Mouse (Mus musculus) stomach, embryonic 15.5 days (tissue): ENCODE measurements around the gene Cdhr2. TPM values are rescaled to one million over a fixed set of nuclear protein-coding genes. Genes with fewer than 3 reads are reported as not detected.

Experiments used
- ATAC-seq: fragments of 200-750 bp; cut with Nextera tagmentation; 2 replicates; pipeline ENCODE4 v1.8.0; 2017; ENCODE audit warnings: low read depth, moderate number of reproducible peaks, moderate TSS enrichment; ENCODE audit not compliant: insufficient read depth, low FRiP score
- H3K27ac ChIP-seq: fragments of 300-500 bp; sonication (generic); 2 replicates; pipeline ENCODE4 v1.5.1; 2015; ENCODE audit warnings: mild to moderate bottlenecking, inconsistent platforms
- H3K27me3 ChIP-seq: fragments of 300-500 bp; sonication (generic); replicated peaks from 2 replicates; pipeline ENCODE4 v1.6.1; 2015; ENCODE audit warnings: inconsistent platforms
- H3K36me3 ChIP-seq: fragments of 300-500 bp; sonication (generic); 2 replicates; pipeline ENCODE4 v1.6.1; 2015; ENCODE audit warnings: inconsistent platforms
- H3K4me1 ChIP-seq: fragments of 300-500 bp; sonication (generic); 2 replicates; pipeline ENCODE4 v1.6.1; 2015; ENCODE audit warnings: inconsistent platforms
- H3K4me2 ChIP-seq: fragments of 300-500 bp; sonication (generic); 2 replicates; pipeline ENCODE4 v1.6.1; 2015; ENCODE audit warnings: mild to moderate bottlenecking, inconsistent platforms
- H3K4me3 ChIP-seq: fragments of 300-500 bp; sonication (generic); replicated peaks from 2 replicates; pipeline ENCODE4 v1.5.1; 2015; ENCODE audit warnings: inconsistent platforms
- H3K9ac ChIP-seq: fragments of 300-500 bp; sonication (generic); 2 replicates; pipeline ENCODE4 v1.6.1; 2015; ENCODE audit warnings: inconsistent platforms
- H3K9me3 ChIP-seq: fragments of 300-500 bp; sonication (generic); 2 replicates; pipeline ENCODE4 v1.6.1; 2016; ENCODE audit warnings: inconsistent platforms
- WGBS: fragments of 180-500 bp; shearing (Covaris S2); methylation state at CpG from one replicate; pipeline ENCODE4 v1.1.7; 2015; 5-methylcytosine and 5-hydroxymethylcytosine counted together
- polyA plus RNA-seq: library from polyadenylated mRNA; unstranded; fragments of >200 nt; fragmentation: Nextera tagmentation; extraction: Ambion mirVana; gene quantifications from 2 replicates; pipeline ENCODE4 v1.2.1, GENCODE M21; 2015

The Cdhr2 gene
- polyA plus RNA-seq, 1 experiment from 2014 or later = 7.9 TPM

- H3K4me3 ChIP-seq = peak overlapping the region; percentile 99
- H3K4me2 ChIP-seq = peak overlapping the region; percentile 86
- no peaks in the 10 kb centered on the region for H3K9me3 ChIP-seq
- peak overlapping the region; percentile 37; the same call in 1 of the 2 replicates for H3K9ac ChIP-seq
- H3K4me1 ChIP-seq = peaks cover 25% of the 10 kb centered on the region
- peak overlapping the region; percentile 98 for H3K27ac ChIP-seq
- no peaks in the 10 kb centered on the region for H3K27me3 ChIP-seq
- ATAC-seq = peak; percentile 76
- WGBS = 14% methylated on average over 26 of the region's 26 CpGs
- H3K36me3 ChIP-seq = no peaks in the 10 kb centered on the region
Observed at GRCm38 (mm10) chr13:54694348-54695060, 6.8 kb upstream of the Cdhr2 start.

GRCm38 (mm10) chr13:54695479-54696230 lies 5.6 kb upstream of the Cdhr2 start:
- no peaks in the 10 kb centered on the region for H3K27me3 ChIP-seq
- 86% methylated on average over 11 of the region's 11 CpGs for WGBS
- H3K4me2 ChIP-seq = no peak overlapping the region
- no peaks in the 10 kb centered on the region for H3K36me3 ChIP-seq
- ATAC-seq = no peak
- H3K9ac ChIP-seq = no peak overlapping the region
- H3K27ac ChIP-seq = no peak overlapping the region
- no peaks in the 10 kb centered on the region for H3K9me3 ChIP-seq
- H3K4me3 ChIP-seq = no peak overlapping the region
- peaks cover 25% of the 10 kb centered on the region for H3K4me1 ChIP-seq

GRCm38 (mm10) chr13:54702507-54702906 lies 1.2 kb downstream of the Cdhr2 start:
- Histone ChIP-seq H3K27ac (no peak overlapping the region), H3K4me2 (no peak overlapping the region), H3K27me3 (no peaks in the 10 kb centered on the region), H3K4me1 (0 out of 2 replicates have a peak, but pooled peaks cover 5% of the 10 kb centered on the region), H3K9ac (no peak overlapping the region), H3K36me3 (no peaks in the 10 kb centered on the region), H3K4me3 (no peak overlapping the region), H3K9me3 (no peaks in the 10 kb centered on the region)
- ATAC-seq = no peak
- WGBS = 68% methylated on average over 7 of the region's 7 CpGs

- 46% methylated on average over 6 of the region's 6 CpGs for WGBS
- Histone ChIP-seq H3K36me3 (no peaks in the 10 kb centered on the region), H3K4me2 (no peak overlapping the region), H3K9ac (no peak overlapping the region), H3K9me3 (no peaks in the 10 kb centered on the region), H3K27me3 (no peaks in the 10 kb centered on the region), H3K4me1 (0 out of 2 replicates have a peak, but pooled peaks cover 5% of the 10 kb centered on the region), H3K4me3 (no peak overlapping the region), H3K27ac (no peak overlapping the region)
- no peak for ATAC-seq
Observed at GRCm38 (mm10) chr13:54704890-54705289, 3.6 kb downstream of the Cdhr2 start.

GRCm38 (mm10) chr13:54710866-54711265 lies 9.6 kb downstream of the Cdhr2 start:
- Histone ChIP-seq H3K27ac (no peak overlapping the region), H3K4me1 (no peaks in the 10 kb centered on the region), H3K4me2 (no peak overlapping the region), H3K4me3 (no peak overlapping the region), H3K27me3 (no peaks in the 10 kb centered on the region), H3K9ac (no peak overlapping the region), H3K36me3 (no peaks in the 10 kb centered on the region), H3K9me3 (no peaks in the 10 kb centered on the region)
- no peak for ATAC-seq
- WGBS = 85% methylated on average over 3 of the region's 3 CpGs

GRCm38 (mm10) chr13:54714393-54714792 lies 13.1 kb downstream of the Cdhr2 start:
- no peaks in the 10 kb centered on the region for H3K4me1 ChIP-seq
- H3K27me3 ChIP-seq = no peaks in the 10 kb centered on the region
- 51% methylated on average over 4 of the region's 4 CpGs for WGBS
- no peaks in the 10 kb centered on the region for H3K36me3 ChIP-seq
- no peak overlapping the region for H3K4me3 ChIP-seq
- no peaks in the 10 kb centered on the region for H3K9me3 ChIP-seq
- no peak overlapping the region for H3K4me2 ChIP-seq
- no peak overlapping the region for H3K27ac ChIP-seq
- no peak overlapping the region for H3K9ac ChIP-seq
- no peak for ATAC-seq

- no peaks in the 10 kb centered on the region for H3K9me3 ChIP-seq
- WGBS = 62% methylated on average over 10 of the region's 10 CpGs
- H3K9ac ChIP-seq = no peak overlapping the region
- H3K36me3 ChIP-seq = no peaks in the 10 kb centered on the region
- no peak overlapping the region for H3K27ac ChIP-seq
- H3K4me2 ChIP-seq = no peak overlapping the region
- no peaks in the 10 kb centered on the region for H3K4me1 ChIP-seq
- ATAC-seq = no peak
- H3K27me3 ChIP-seq = no peaks in the 10 kb centered on the region
- H3K4me3 ChIP-seq = no peak overlapping the region
Observed at GRCm38 (mm10) chr13:54714996-54715395, 13.7 kb downstream of the Cdhr2 start.

- 3% methylated on average over 5 of the region's 5 CpGs for WGBS
- Histone ChIP-seq H3K4me1 (no peaks in the 10 kb centered on the region), H3K9me3 (no peaks in the 10 kb centered on the region), H3K4me3 (no peak overlapping the region), H3K9ac (no peak overlapping the region), H3K36me3 (no peaks in the 10 kb centered on the region), H3K27me3 (no peaks in the 10 kb centered on the region), H3K4me2 (no peak overlapping the region), H3K27ac (no peak overlapping the region)
- no peak for ATAC-seq
Observed at GRCm38 (mm10) chr13:54716916-54717315, 15.7 kb downstream of the Cdhr2 start.

- Histone ChIP-seq H3K4me3 (no peak overlapping the region), H3K9me3 (no peaks in the 10 kb centered on the region), H3K27me3 (no peaks in the 10 kb centered on the region), H3K27ac (no peak overlapping the region), H3K4me2 (no peak overlapping the region), H3K4me1 (no peaks in the 10 kb centered on the region), H3K9ac (no peak overlapping the region), H3K36me3 (no peaks in the 10 kb centered on the region)
- WGBS = 85% methylated on average over 3 of the region's 3 CpGs
- ATAC-seq = no peak
Observed at GRCm38 (mm10) chr13:54723143-54723542, 21.9 kb downstream of the Cdhr2 start.

- WGBS = 61% methylated on average over 11 of the region's 11 CpGs
- H3K36me3 ChIP-seq = no peaks in the 10 kb centered on the region
- no peak overlapping the region for H3K4me2 ChIP-seq
- no peak overlapping the region for H3K4me3 ChIP-seq
- no peaks in the 10 kb centered on the region for H3K27me3 ChIP-seq
- no peak overlapping the region for H3K27ac ChIP-seq
- ATAC-seq = no peak
- no peak overlapping the region for H3K9ac ChIP-seq
- no peaks in the 10 kb centered on the region for H3K4me1 ChIP-seq
- H3K9me3 ChIP-seq = no peaks in the 10 kb centered on the region
Observed at GRCm38 (mm10) chr13:54726131-54726530, 24.9 kb downstream of the Cdhr2 start.

GRCm38 (mm10) chr13:54736931-54737330 lies 35.7 kb downstream of the Cdhr2 start:
- H3K9ac ChIP-seq = no peak overlapping the region
- no peak overlapping the region for H3K27ac ChIP-seq
- H3K4me3 ChIP-seq = peak overlapping the region; percentile 38
- no peaks in the 10 kb centered on the region for H3K9me3 ChIP-seq
- no peaks in the 10 kb centered on the region for H3K36me3 ChIP-seq
- H3K4me1 ChIP-seq = peaks cover 12% of the 10 kb centered on the region
- peak overlapping the region; percentile 70 for H3K4me2 ChIP-seq
- 20% methylated on average over 3 of the region's 3 CpGs for WGBS
- no peak for ATAC-seq
- H3K27me3 ChIP-seq = peaks cover 45% of the 10 kb centered on the region

- Histone ChIP-seq H3K27ac (no peak overlapping the region), H3K9me3 (no peaks in the 10 kb centered on the region), H3K36me3 (no peaks in the 10 kb centered on the region), H3K9ac (no peak overlapping the region), H3K4me1 (peaks cover 12% of the 10 kb centered on the region), H3K27me3 (peaks cover 45% of the 10 kb centered on the region), H3K4me3 (peak overlapping the region; percentile 38), H3K4me2 (peak overlapping the region; percentile 70)
- peak; percentile 64; the same call in 1 of the 2 replicates for ATAC-seq
- WGBS = under 1% methylated on average over 78 of the region's 87 CpGs
Observed at GRCm38 (mm10) chr13:54737488-54738212, 36.4 kb downstream of the Cdhr2 start.
